Mouse (Mus musculus): ENCODE data around the gene Ttll8. TPM values are rescaled to one million over a fixed set of nuclear protein-coding genes. Genes with fewer than 3 reads are reported as not detected.

The Ttll8 gene
- polyA plus RNA-seq, 1 experiment from 2014 or later, result not detected

- H3K4me2 ChIP-seq (ENCODE audit: low read depth, severe bottlenecking), result no peak overlapping the region
- no peaks in the 10 kb centered on the region for H3K36me3 ChIP-seq (ENCODE audit: control insufficient read depth, insufficient read depth, low read length)
- DNase-seq (ENCODE audit: low spot score) (no peak), ATAC-seq (ENCODE audit: insufficient number of reproducible peaks, low FRiP score, low TSS enrichment, low read depth) (no peak)
- H3K9me3 ChIP-seq (ENCODE audit: control insufficient read depth, low read length), result no peaks in the 10 kb centered on the region
- WGBS, result 92% methylated on average over 10 of the region's 10 CpGs
- no peak overlapping the region for H3K4me3 ChIP-seq (ENCODE audit: low read depth, low read length)
- H3K27ac ChIP-seq (replicated peaks; ENCODE audit: low read depth, low read length), result no peak overlapping the region
- no peaks in the 10 kb centered on the region for H3K27me3 ChIP-seq (ENCODE audit: control insufficient read depth, insufficient read depth, low read length)
- H3K4me1 ChIP-seq (ENCODE audit: control insufficient read depth, insufficient read depth, low read length), result 0 out of 2 replicates have a peak, but pooled peaks cover under 1% of the 10 kb centered on the region
- no peak overlapping the region for H3K9ac ChIP-seq (ENCODE audit: low read length)
Measured at GRCm38 (mm10) chr15:88896341-88896980, 57.8 kb downstream of the Ttll8 start.

- Histone ChIP-seq H3K36me3 (ENCODE audit: control insufficient read depth, insufficient read depth, low read length) (no peaks in the 10 kb centered on the region), H3K4me1 (ENCODE audit: control insufficient read depth, insufficient read depth, low read length) (0 out of 2 replicates have a peak, but pooled peaks cover 3% of the 10 kb centered on the region), H3K27me3 (ENCODE audit: control insufficient read depth, insufficient read depth, low read length) (no peaks in the 10 kb centered on the region), H3K4me3 (ENCODE audit: low read depth, low read length) (no peak overlapping the region), H3K9me3 (ENCODE audit: control insufficient read depth, low read length) (no peaks in the 10 kb centered on the region), H3K27ac (replicated peaks; ENCODE audit: low read depth, low read length) (no peak overlapping the region), H3K9ac (ENCODE audit: low read length) (no peak overlapping the region), H3K4me2 (ENCODE audit: low read depth, severe bottlenecking) (no peak overlapping the region)
- no peak for DNase-seq (ENCODE audit: low spot score)
- no peak for ATAC-seq (ENCODE audit: insufficient number of reproducible peaks, low FRiP score, low TSS enrichment, low read depth)
- WGBS, result 83% methylated on average over 6 of the region's 6 CpGs
Measured at GRCm38 (mm10) chr15:88895891-88896290, 58.3 kb downstream of the Ttll8 start.

GRCm38 (mm10) chr15:88895119-88895518, 59.1 kb downstream of the Ttll8 start:
- Histone ChIP-seq H3K9me3 (ENCODE audit: control insufficient read depth, low read length) (no peaks in the 10 kb centered on the region), H3K4me2 (ENCODE audit: low read depth, severe bottlenecking) (no peak overlapping the region), H3K4me3 (ENCODE audit: low read depth, low read length) (no peak overlapping the region), H3K36me3 (ENCODE audit: control insufficient read depth, insufficient read depth, low read length) (no peaks in the 10 kb centered on the region), H3K4me1 (ENCODE audit: control insufficient read depth, insufficient read depth, low read length) (0 out of 2 replicates have a peak, but pooled peaks cover 3% of the 10 kb centered on the region), H3K27me3 (ENCODE audit: control insufficient read depth, insufficient read depth, low read length) (peaks cover under 1% of the 10 kb centered on the region; the same call in 1 of the 2 replicates), H3K9ac (ENCODE audit: low read length) (no peak overlapping the region), H3K27ac (replicated peaks; ENCODE audit: low read depth, low read length) (no peak overlapping the region)
- ATAC-seq (ENCODE audit: insufficient number of reproducible peaks, low FRiP score, low TSS enrichment, low read depth) (no peak), DNase-seq (ENCODE audit: low spot score) (no peak)
- 64% methylated on average over 7 of the region's 7 CpGs for WGBS

GRCm38 (mm10) chr15:88892876-88893275, 61.3 kb downstream of the Ttll8 start:
- no peak for ATAC-seq (ENCODE audit: insufficient number of reproducible peaks, low FRiP score, low TSS enrichment, low read depth)
- DNase-seq (ENCODE audit: low spot score), result no peak
- Histone ChIP-seq H3K27me3 (ENCODE audit: control insufficient read depth, insufficient read depth, low read length) (peaks cover 4% of the 10 kb centered on the region; the same call in 1 of the 2 replicates), H3K4me2 (ENCODE audit: low read depth, severe bottlenecking) (no peak overlapping the region), H3K4me1 (ENCODE audit: control insufficient read depth, insufficient read depth, low read length) (0 out of 2 replicates have a peak, but pooled peaks cover 3% of the 10 kb centered on the region), H3K9ac (ENCODE audit: low read length) (no peak overlapping the region), H3K36me3 (ENCODE audit: control insufficient read depth, insufficient read depth, low read length) (no peaks in the 10 kb centered on the region), H3K27ac (replicated peaks; ENCODE audit: low read depth, low read length) (no peak overlapping the region), H3K9me3 (ENCODE audit: control insufficient read depth, low read length) (no peaks in the 10 kb centered on the region), H3K4me3 (ENCODE audit: low read depth, low read length) (no peak overlapping the region)
- 84% methylated on average over 5 of the region's 5 CpGs for WGBS

GRCm38 (mm10) chr15:88892252-88892651, 62.0 kb downstream of the Ttll8 start:
- H3K36me3 ChIP-seq (ENCODE audit: control insufficient read depth, insufficient read depth, low read length), result no peaks in the 10 kb centered on the region
- DNase-seq (ENCODE audit: low spot score), result no peak
- H3K9ac ChIP-seq (ENCODE audit: low read length), result no peak overlapping the region
- no peak overlapping the region for H3K4me3 ChIP-seq (ENCODE audit: low read depth, low read length)
- H3K4me2 ChIP-seq (ENCODE audit: low read depth, severe bottlenecking), result no peak overlapping the region
- peaks cover 4% of the 10 kb centered on the region; the same call in 1 of the 2 replicates for H3K27me3 ChIP-seq (ENCODE audit: control insufficient read depth, insufficient read depth, low read length)
- H3K4me1 ChIP-seq (ENCODE audit: control insufficient read depth, insufficient read depth, low read length), result 0 out of 2 replicates have a peak, but pooled peaks cover 3% of the 10 kb centered on the region
- WGBS, result 83% methylated on average over 1 of the region's 1 CpGs
- no peaks in the 10 kb centered on the region for H3K9me3 ChIP-seq (ENCODE audit: control insufficient read depth, low read length)
- no peak for ATAC-seq (ENCODE audit: insufficient number of reproducible peaks, low FRiP score, low TSS enrichment, low read depth)
- H3K27ac ChIP-seq (replicated peaks; ENCODE audit: low read depth, low read length), result no peak overlapping the region

GRCm38 (mm10) chr15:88891676-88892040, 62.6 kb downstream of the Ttll8 start:
- ATAC-seq (ENCODE audit: insufficient number of reproducible peaks, low FRiP score, low TSS enrichment, low read depth) (no peak), DNase-seq (ENCODE audit: low spot score) (no peak)
- Histone ChIP-seq H3K4me1 (ENCODE audit: control insufficient read depth, insufficient read depth, low read length) (0 out of 2 replicates have a peak, but pooled peaks cover 3% of the 10 kb centered on the region), H3K9ac (ENCODE audit: low read length) (no peak overlapping the region), H3K4me2 (ENCODE audit: low read depth, severe bottlenecking) (peak overlapping the region; percentile 92; the same call in 1 of the 2 replicates), H3K4me3 (ENCODE audit: low read depth, low read length) (no peak overlapping the region), H3K27ac (replicated peaks; ENCODE audit: low read depth, low read length) (no peak overlapping the region), H3K27me3 (ENCODE audit: control insufficient read depth, insufficient read depth, low read length) (peaks cover 4% of the 10 kb centered on the region; the same call in 1 of the 2 replicates), H3K9me3 (ENCODE audit: control insufficient read depth, low read length) (no peaks in the 10 kb centered on the region), H3K36me3 (ENCODE audit: control insufficient read depth, insufficient read depth, low read length) (no peaks in the 10 kb centered on the region)
- 69% methylated on average over 8 of the region's 8 CpGs for WGBS

GRCm38 (mm10) chr15:88890751-88891675, 63.2 kb downstream of the Ttll8 start:
- Histone ChIP-seq H3K36me3 (ENCODE audit: control insufficient read depth, insufficient read depth, low read length) (no peaks in the 10 kb centered on the region), H3K9ac (ENCODE audit: low read length) (peak overlapping the region; percentile 53), H3K4me3 (ENCODE audit: low read depth, low read length) (peak overlapping the region; percentile 42), H3K9me3 (ENCODE audit: control insufficient read depth, low read length) (no peaks in the 10 kb centered on the region), H3K27ac (replicated peaks; ENCODE audit: low read depth, low read length) (no peak overlapping the region), H3K4me2 (ENCODE audit: low read depth, severe bottlenecking) (peak overlapping the region; percentile 92), H3K27me3 (ENCODE audit: control insufficient read depth, insufficient read depth, low read length) (peaks cover 4% of the 10 kb centered on the region; the same call in 1 of the 2 replicates), H3K4me1 (ENCODE audit: control insufficient read depth, insufficient read depth, low read length) (0 out of 2 replicates have a peak, but pooled peaks cover 3% of the 10 kb centered on the region)
- DNase-seq (ENCODE audit: low spot score) (peak; percentile 85), ATAC-seq (ENCODE audit: insufficient number of reproducible peaks, low FRiP score, low TSS enrichment, low read depth) (peak; percentile 86)
- 2% methylated on average over 40 of the region's 41 CpGs for WGBS

- no peak for ATAC-seq (ENCODE audit: insufficient number of reproducible peaks, low FRiP score, low TSS enrichment, low read depth)
Measured at GRCm38 (mm10) chr15:88889994-88890393, 64.2 kb downstream of the Ttll8 start.

More at GRCm38 (mm10) chr15:88889994-88890393, 64.2 kb downstream of the Ttll8 start:
- no peak for DNase-seq (ENCODE audit: low spot score)
- Histone ChIP-seq H3K9ac (ENCODE audit: low read length) (peak overlapping the region; percentile 53; the same call in 1 of the 2 replicates), H3K27ac (replicated peaks; ENCODE audit: low read depth, low read length) (no peak overlapping the region), H3K36me3 (ENCODE audit: control insufficient read depth, insufficient read depth, low read length) (no peaks in the 10 kb centered on the region), H3K4me1 (ENCODE audit: control insufficient read depth, insufficient read depth, low read length) (0 out of 2 replicates have a peak, but pooled peaks cover 3% of the 10 kb centered on the region), H3K9me3 (ENCODE audit: control insufficient read depth, low read length) (no peaks in the 10 kb centered on the region), H3K27me3 (ENCODE audit: control insufficient read depth, insufficient read depth, low read length) (peaks cover 4% of the 10 kb centered on the region; the same call in 1 of the 2 replicates), H3K4me3 (ENCODE audit: low read depth, low read length) (no peak overlapping the region), H3K4me2 (ENCODE audit: low read depth, severe bottlenecking) (peak overlapping the region; percentile 92; the same call in 1 of the 2 replicates)
- 86% methylated on average over 3 of the region's 3 CpGs for WGBS

Measured in limb, embryonic 11.5 days (tissue).